Mouse (Mus musculus) right cerebral cortex, postnatal 36 days (tissue): ENCODE data around the gene Rnaset2b.
"Not testable (repeated sequence)": the region's sequence is repeated elsewhere in the genome, so short reads cannot be mapped to it uniquely, and the experiment has no call there.

ENCODE experiments used
- DNase-seq, 2 experiments: peaks; one replicate each; pipeline ENCODE4 v3.0.0; 2022; ENCODE audit warnings: low spot score in 2 of 2, mixed read lengths in 1 of 2

The Rnaset2b gene

GRCm38 (mm10) chr17:6970334-6970733 lies at the start of gene Rnaset2b:
TSS of gene Rnaset2b (plus strand) at chr17:6970634.
- not testable (repeated sequence) for DNase-seq

- DNase-seq, result not testable (repeated sequence)
These were observed 38.8 kb upstream of the Rnaset2b start for GRCm38 (mm10) chr17:6931625-6932024.

- not testable (repeated sequence) for DNase-seq
These were observed 27.9 kb upstream of the Rnaset2b start for GRCm38 (mm10) chr17:6942560-6942959.

GRCm38 (mm10) chr17:6947637-6947983 lies 22.8 kb upstream of the Rnaset2b start:
- not testable (repeated sequence) for DNase-seq

- peak; percentile 81 to 83 for DNase-seq
These were observed 22.3 kb upstream of the Rnaset2b start, which contains the start of gene Rsph3b for GRCm38 (mm10) chr17:6947984-6948768. TSS of gene Rsph3b (minus strand) at chr17:6948682.

- not testable (repeated sequence) for DNase-seq
These were observed 21.6 kb upstream of the Rnaset2b start for GRCm38 (mm10) chr17:6948769-6949228.

GRCm38 (mm10) chr17:6958881-6959280 lies 11.6 kb upstream of the Rnaset2b start:
- not testable (repeated sequence) for DNase-seq

- DNase-seq, result not testable (repeated sequence)
These were observed 10.7 kb upstream of the Rnaset2b start for GRCm38 (mm10) chr17:6959543-6960259.

GRCm38 (mm10) chr17:6960349-6960748 lies 10.1 kb upstream of the Rnaset2b start:
- DNase-seq, result not testable (repeated sequence)

- peak in 1 of 2 experiments; percentile 19 for DNase-seq
These were observed 9.7 kb upstream of the Rnaset2b start, which contains the start of gene Tagap1 for GRCm38 (mm10) chr17:6960776-6961175. TSS of gene Tagap1 (minus strand) at chr17:6961156.

- DNase-seq, result not testable (repeated sequence)
These were observed 9.0 kb upstream of the Rnaset2b start for GRCm38 (mm10) chr17:6961181-6962000.

- not testable (repeated sequence) for DNase-seq
These were observed 8.1 kb upstream of the Rnaset2b start for GRCm38 (mm10) chr17:6962339-6962738.

- DNase-seq, result not testable (repeated sequence)
These were observed 7.5 kb upstream of the Rnaset2b start for GRCm38 (mm10) chr17:6962936-6963335.

- not testable (repeated sequence) for DNase-seq
These were observed 5.1 kb upstream of the Rnaset2b start for GRCm38 (mm10) chr17:6965364-6965763.

- DNase-seq, result not testable (repeated sequence)
These were observed 2.8 kb upstream of the Rnaset2b start for GRCm38 (mm10) chr17:6967673-6968072.

GRCm38 (mm10) chr17:6971238-6971637 lies 804 bp downstream of the Rnaset2b start:
- not testable (repeated sequence) for DNase-seq

GRCm38 (mm10) chr17:6972836-6973396 lies 2.5 kb downstream of the Rnaset2b start:
- DNase-seq, result not testable (repeated sequence)

- DNase-seq, result not testable (repeated sequence)
These were observed 4.6 kb downstream of the Rnaset2b start for GRCm38 (mm10) chr17:6974985-6975384.

- peak; percentile 26 to 38 for DNase-seq
These were observed 8.1 kb downstream of the Rnaset2b start, which contains the start of gene Gm49721 for GRCm38 (mm10) chr17:6978287-6979248. TSS of gene Gm49721 (plus strand) at chr17:6978904.

GRCm38 (mm10) chr17:6979380-6979779 lies 8.9 kb downstream of the Rnaset2b start:
- not testable (repeated sequence) for DNase-seq
